Mouse (Mus musculus) hematopoietic stem cell, adult 5-6 weeks (primary cell): ENCODE results near the gene Saal1. TPM values are rescaled to one million over a fixed set of nuclear protein-coding genes. Genes with fewer than 3 reads are reported as not detected.
"Not testable (repeated sequence)": the region's sequence is repeated elsewhere in the genome, so short reads cannot be mapped to it uniquely, and the experiment has no call there.

Experiments used
- ATAC-seq, 2 experiments: fragments of 125-278 bp in 1 of 2; replicated peaks in 1 of 2; 2 replicates each; pipeline ENCODE4 v1.8.0; 2016 to 2017; ENCODE audit warnings: inconsistent platforms in 2 of 2, mild to moderate bottlenecking in 2 of 2, moderate number of reproducible peaks in 2 of 2, low read depth in 1 of 2, moderate TSS enrichment in 1 of 2; ENCODE audit not compliant: low FRiP score in 2 of 2, poor library complexity in 2 of 2, severe bottlenecking in 2 of 2, insufficient read depth in 1 of 2, low TSS enrichment in 1 of 2
- total RNA-seq: library from RNA; stranded (forward); fragments of 172-1452, 232-1000 nt; gene quantifications from 2 replicates; pipeline ENCODE4 v1.2.3, GENCODE M21; 2017

Gene Saal1
- 15.9 and 21.5 TPM in 2 replicates for total RNA-seq

GRCm38 (mm10) chr7:46710390-46710844 lies at the start of gene Saal1:
TSS of gene Saal1 (minus strand) at chr7:46710680.
- ATAC-seq, result peak; percentile 83 to 92

GRCm38 (mm10) chr7:46751490-46751889 lies 41.0 kb upstream of the Saal1 start, which contains the start of gene Saa2:
TSS of gene Saa2 (plus strand) at chr7:46751790.
- ATAC-seq, result no peak

- no peak for ATAC-seq
Measured at GRCm38 (mm10) chr7:46748459-46748858, 38.0 kb upstream of the Saal1 start.

- no peak for ATAC-seq
Measured at GRCm38 (mm10) chr7:46746381-46746780, 35.9 kb upstream of the Saal1 start.

GRCm38 (mm10) chr7:46745816-46746215 lies 35.3 kb upstream of the Saal1 start:
- ATAC-seq, result no peak

- not testable (repeated sequence) for ATAC-seq
Measured at GRCm38 (mm10) chr7:46742880-46743279, 32.4 kb upstream of the Saal1 start, which contains the start of gene Saa1. TSS of gene Saa1 (minus strand) at chr7:46742980.

- not testable (repeated sequence) for ATAC-seq
Measured at GRCm38 (mm10) chr7:46740041-46740440, 29.6 kb upstream of the Saal1 start.

GRCm38 (mm10) chr7:46738561-46739460 lies 28.3 kb upstream of the Saal1 start:
- no peak for ATAC-seq

GRCm38 (mm10) chr7:46734983-46735382 lies 24.5 kb upstream of the Saal1 start:
- 0 out of 4 replicates have a peak, but pooled peaks of 1 of the 2 experiments have one; percentile 17 for ATAC-seq

- no peak for ATAC-seq
Measured at GRCm38 (mm10) chr7:46732458-46732857, 22.0 kb upstream of the Saal1 start, which contains the start of gene Saa4. TSS of gene Saa4 (minus strand) at chr7:46732603.

GRCm38 (mm10) chr7:46727584-46727983 lies 17.1 kb upstream of the Saal1 start:
- ATAC-seq, result no peak

- no peak for ATAC-seq
Measured at GRCm38 (mm10) chr7:46724396-46724795, 13.9 kb upstream of the Saal1 start.

GRCm38 (mm10) chr7:46723849-46724248 lies 13.4 kb upstream of the Saal1 start:
- no peak for ATAC-seq

- ATAC-seq, result no peak
Measured at GRCm38 (mm10) chr7:46723354-46723753, 12.9 kb upstream of the Saal1 start.

GRCm38 (mm10) chr7:46720460-46720859 lies 10.0 kb upstream of the Saal1 start:
- no peak for ATAC-seq

- ATAC-seq, result no peak
Measured at GRCm38 (mm10) chr7:46719526-46719925, 9.0 kb upstream of the Saal1 start.

- no peak for ATAC-seq
Measured at GRCm38 (mm10) chr7:46718591-46719270, 8.3 kb upstream of the Saal1 start.

- no peak for ATAC-seq
Measured at GRCm38 (mm10) chr7:46716897-46717296, 6.4 kb upstream of the Saal1 start.
